Mouse (Mus musculus) lung, adult 2 months (tissue): ENCODE measurements at regions not wholly inside any gene's neighbourhood (a gene's known extent, or its start where the extent isn't known, plus 50 kb on each side); places are given as distances from the start of the nearest gene placed in this dataset.

ENCODE experiments used
- CTCF ChIP-seq: fragments of 200-500 bp; IDR thresholded peaks from 2 replicates; pipeline ENCODE4 v1.5.1; 2011; ENCODE audit warnings: mild to moderate bottlenecking, low read length, control low read depth; ENCODE audit not compliant: insufficient read depth
- POLR2A ChIP-seq: fragments of 200-500 bp; IDR thresholded peaks from 2 replicates; pipeline ENCODE4 v1.6.1; 2011; ENCODE audit warnings: low read depth, mild to moderate bottlenecking, control low read depth, low read length, borderline replicate concordance; ENCODE audit errors: extremely low read depth

DNA sequence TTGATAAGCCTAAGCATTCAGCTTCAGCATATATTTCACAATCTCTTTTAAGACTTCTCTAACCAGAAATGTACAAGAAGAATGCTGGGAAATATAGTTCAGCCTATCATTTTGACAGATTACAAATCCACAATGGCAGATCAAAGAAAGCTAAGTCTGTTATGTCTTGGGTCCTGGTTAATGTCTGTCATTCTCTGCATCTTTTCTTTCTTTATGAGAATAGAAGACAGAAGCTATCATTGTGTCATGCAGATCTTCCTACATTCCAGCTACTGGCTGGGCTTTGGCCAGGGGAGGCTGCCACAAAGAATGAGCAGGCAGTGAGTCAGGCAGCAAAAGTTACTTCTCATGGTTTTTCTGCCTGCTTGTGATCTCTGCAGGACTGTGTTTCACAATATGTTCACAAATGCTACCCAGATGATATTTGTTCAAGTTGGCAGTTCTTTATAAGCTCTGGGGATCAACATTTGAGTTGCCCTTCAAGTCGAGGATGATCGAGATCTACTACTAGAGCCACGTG lies 60.5 kb downstream of the Gm8797 start:
- TF ChIP-seq CTCF (no peak), POLR2A (no peak)
